Mouse (Mus musculus) spleen, adult 2 months (tissue): ENCODE data around the gene Nlgn2.

ENCODE experiments used
- CTCF ChIP-seq: fragments of 200-500 bp; IDR thresholded peaks from 2 replicates; pipeline ENCODE4 v1.5.1; 2011; ENCODE audit warnings: mild to moderate bottlenecking, inconsistent platforms; ENCODE audit not compliant: insufficient read depth, insufficient read length, insufficient replicate concordance; ENCODE audit errors: extremely low read depth
- POLR2A ChIP-seq: fragments of 200-500 bp; IDR thresholded peaks from 2 replicates; pipeline ENCODE4 v1.6.1; 2011; ENCODE audit warnings: low read depth, low read length, inconsistent platforms

DNA sequence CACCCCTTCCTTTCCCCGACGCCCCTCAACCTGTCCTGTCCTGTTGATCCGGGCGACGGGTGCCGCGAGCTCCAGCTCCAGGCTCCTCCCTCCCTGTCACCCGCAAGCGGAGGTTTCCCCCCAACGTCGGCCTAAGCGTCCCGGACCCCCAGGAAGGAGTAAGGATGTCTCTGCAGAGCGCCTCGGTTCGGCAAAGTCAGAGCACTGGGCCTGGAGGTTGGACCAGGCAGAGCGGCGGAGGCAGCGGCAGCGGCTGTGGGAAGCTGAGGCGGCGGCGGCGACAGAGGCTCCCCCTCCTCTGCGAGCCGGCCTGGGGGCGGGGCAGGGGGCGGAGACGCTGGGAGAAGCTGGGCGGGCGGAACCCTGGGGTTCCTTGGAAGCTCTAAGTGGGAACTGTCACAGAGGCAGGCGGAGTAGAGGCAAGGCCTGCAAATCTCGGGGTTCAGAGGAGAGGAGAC, 34.9 kb downstream of the Nlgn2 start:
- TF ChIP-seq POLR2A (no peak), CTCF (no peak)
